Mouse (Mus musculus) cerebellum, adult 2 months (tissue): ENCODE data around the gene Mdm2.

Experiments used
- CTCF ChIP-seq: fragments of 200-500 bp; IDR thresholded peaks from 2 replicates; pipeline ENCODE4 v1.5.1; 2011; ENCODE audit warnings: low read depth, mild to moderate bottlenecking, control low read depth, low read length, moderate library complexity, borderline replicate concordance; ENCODE audit not compliant: insufficient read depth
- POLR2A ChIP-seq: fragments of 200-500 bp; IDR thresholded peaks from 2 replicates; pipeline ENCODE4 v1.6.1; 2011; ENCODE audit warnings: low read length, control low read depth, borderline replicate concordance; ENCODE audit not compliant: insufficient read depth

DNA sequence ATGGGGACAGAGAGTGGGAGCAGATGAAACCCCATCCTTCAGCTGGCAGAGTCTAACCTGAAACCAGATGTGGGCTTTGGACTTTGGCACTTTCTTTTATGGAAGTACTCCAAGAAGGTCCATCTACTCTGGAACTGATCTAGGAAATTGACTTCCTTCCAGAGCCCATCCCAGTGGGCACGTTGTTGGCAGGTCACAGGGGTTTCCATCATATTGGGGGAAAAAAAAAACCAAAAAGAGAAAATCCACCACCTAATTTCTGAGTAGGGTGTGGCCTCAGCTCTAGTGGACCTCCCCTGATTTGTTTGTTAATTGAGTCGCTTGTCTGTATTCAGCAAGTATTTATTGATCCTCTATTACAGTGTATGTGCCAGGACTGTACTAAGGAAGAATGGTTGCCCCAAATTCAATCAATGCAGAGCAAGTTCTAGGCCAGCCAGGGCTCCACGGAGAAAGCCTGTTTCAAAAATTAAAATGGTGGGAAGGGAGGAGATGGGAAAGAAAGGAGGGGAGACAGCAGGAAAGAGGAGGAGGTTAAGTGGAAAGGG, 55.9 kb downstream of the Mdm2 start:
- TF ChIP-seq CTCF (no peak), POLR2A (no peak)
